Mouse (Mus musculus) bone marrow macrophage, adult 2 months (primary cell): ENCODE data around the gene Ddr2.

ENCODE experiments used
- CTCF ChIP-seq: IDR thresholded peaks from 2 replicates; pipeline ENCODE4 v1.5.1; 2012; ENCODE audit warnings: low read depth, mild to moderate bottlenecking, low read length, moderate library complexity
- POLR2A ChIP-seq: IDR thresholded peaks from 2 replicates; pipeline ENCODE4 v1.6.1; 2012; ENCODE audit warnings: mild to moderate bottlenecking, low read depth, low read length, borderline replicate concordance

DNA sequence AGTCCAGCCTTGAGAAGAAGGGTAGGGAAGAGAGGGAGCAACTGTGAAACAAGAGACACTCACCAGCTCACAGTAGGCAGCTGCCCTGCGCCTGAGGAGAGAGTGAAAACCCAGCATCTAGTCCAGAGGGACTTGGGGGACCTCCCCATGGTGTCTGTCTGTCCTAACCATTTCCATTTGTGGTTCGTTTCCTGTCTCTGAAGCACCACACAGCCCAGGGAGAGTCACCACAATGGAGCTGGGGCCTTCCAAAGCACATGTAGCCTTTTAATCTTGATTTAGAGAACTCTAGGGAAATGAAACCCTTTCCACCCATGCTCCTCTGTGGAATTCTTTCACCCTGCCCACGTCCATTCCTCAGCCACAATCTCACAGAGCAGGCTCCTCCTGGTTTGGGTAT lies 105.3 kb downstream of the Ddr2 start:
- no peak for TF ChIP-seq CTCF
- no peak for TF ChIP-seq POLR2A
